Mouse (Mus musculus) spleen, adult 2 months (tissue): Measurements from ENCODE around the gene Wasf2. TPM values are rescaled to one million over a fixed set of nuclear protein-coding genes. Genes with fewer than 3 reads are reported as not detected.

Source experiments
- DNase-seq, 2 experiments: peaks; one replicate each; pipeline versions ENCODE4 v3.0.0 to v3.0.0-alpha.2; 2012 to 2021; ENCODE audit warnings: low spot score in 2 of 2, low read depth in 1 of 2
- H3K27ac ChIP-seq: fragments of 200-500 bp; 2 replicates; pipeline ENCODE4 v1.5.1; 2012; ENCODE audit warnings: low read length, inconsistent platforms; ENCODE audit not compliant: insufficient read depth
- H3K27me3 ChIP-seq: fragments of 200-500 bp; 2 replicates; pipeline ENCODE4 v1.6.1; 2012; ENCODE audit warnings: mild to moderate bottlenecking, moderate library complexity, low read length, inconsistent platforms; ENCODE audit not compliant: control insufficient read depth, insufficient read depth
- H3K36me3 ChIP-seq: fragments of 200-500 bp; 2 replicates; pipeline ENCODE4 v1.6.1; 2012; ENCODE audit warnings: mild to moderate bottlenecking, low read length, inconsistent platforms; ENCODE audit not compliant: control insufficient read depth, insufficient read depth
- H3K4me1 ChIP-seq: fragments of 200-500 bp; 2 replicates; pipeline ENCODE4 v1.6.1; 2011; ENCODE audit warnings: inconsistent platforms; ENCODE audit not compliant: control insufficient read depth, insufficient read depth, insufficient read length
- H3K4me3 ChIP-seq: fragments of 200-500 bp; 2 replicates; pipeline ENCODE4 v1.5.1; 2011; ENCODE audit warnings: mild to moderate bottlenecking, inconsistent platforms; ENCODE audit not compliant: insufficient read depth, insufficient read length; ENCODE audit errors: extremely low read depth
- CTCF ChIP-seq: fragments of 200-500 bp; IDR thresholded peaks from 2 replicates; pipeline ENCODE4 v1.5.1; 2011; ENCODE audit warnings: mild to moderate bottlenecking, inconsistent platforms; ENCODE audit not compliant: insufficient read depth, insufficient read length, insufficient replicate concordance; ENCODE audit errors: extremely low read depth
- POLR2A ChIP-seq: fragments of 200-500 bp; IDR thresholded peaks from 2 replicates; pipeline ENCODE4 v1.6.1; 2011; ENCODE audit warnings: low read depth, low read length, inconsistent platforms
- WGBS: fragments of 180-500 bp; shearing (Covaris S2); methylation state at CpG from one replicate; pipeline ENCODE4 v1.1.7; 2018; 5-methylcytosine and 5-hydroxymethylcytosine counted together
- polyA plus RNA-seq: library from polyadenylated mRNA; depleted of rRNA; stranded (reverse); fragments of >200 nt; gene quantifications from 2 replicates; pipeline ENCODE4 v1.2.3, GENCODE M21; 2012

Gene Wasf2
- polyA plus RNA-seq, 1 experiment, result 76.2 TPM

- peak in 1 of 2 experiments; percentile 33 for DNase-seq
- peaks cover 41% of the 10 kb centered on the region for H3K4me1 ChIP-seq
- WGBS, result 37% methylated on average over 12 of the region's 12 CpGs
- no peak overlapping the region for H3K27ac ChIP-seq
- no peaks in the 10 kb centered on the region for H3K36me3 ChIP-seq
- H3K27me3 ChIP-seq, result no peaks in the 10 kb centered on the region
- TF ChIP-seq POLR2A (no peak), CTCF (no peak)
- no peak overlapping the region for H3K4me3 ChIP-seq
Measured at GRCm38 (mm10) chr4:133085783-133086342, 44.4 kb upstream of the Wasf2 start.

- TF ChIP-seq POLR2A (no peak), CTCF (no peak)
- no peak overlapping the region for H3K4me3 ChIP-seq
- H3K36me3 ChIP-seq, result no peaks in the 10 kb centered on the region
- H3K4me1 ChIP-seq, result peaks cover 55% of the 10 kb centered on the region
- H3K27ac ChIP-seq, result peak overlapping the region; percentile 18; the same call in 1 of the 2 replicates
- no peaks in the 10 kb centered on the region for H3K27me3 ChIP-seq
- 74% methylated on average over 6 of the region's 6 CpGs for WGBS
- no peak for DNase-seq
Measured at GRCm38 (mm10) chr4:133087177-133087714, 43.1 kb upstream of the Wasf2 start.

- H3K4me3 ChIP-seq, result no peak overlapping the region
- no peak for TF ChIP-seq CTCF
- no peak for TF ChIP-seq POLR2A
- H3K36me3 ChIP-seq, result no peaks in the 10 kb centered on the region
- no peaks in the 10 kb centered on the region for H3K27me3 ChIP-seq
- H3K4me1 ChIP-seq, result peaks cover 60% of the 10 kb centered on the region
- no peak for DNase-seq
- H3K27ac ChIP-seq, result no peak overlapping the region; the same call in 1 of the 2 replicates
- 13% methylated on average over 8 of the region's 8 CpGs for WGBS
Measured at GRCm38 (mm10) chr4:133087835-133088234, 42.5 kb upstream of the Wasf2 start.

GRCm38 (mm10) chr4:133089319-133089718 is 41.0 kb upstream of the Wasf2 start:
- WGBS, result 88% methylated on average over 9 of the region's 9 CpGs
- H3K4me1 ChIP-seq, result peaks cover 73% of the 10 kb centered on the region
- H3K27me3 ChIP-seq, result no peaks in the 10 kb centered on the region
- DNase-seq, result no peak
- no peak overlapping the region; the same call in 1 of the 2 replicates for H3K27ac ChIP-seq
- H3K4me3 ChIP-seq, result no peak overlapping the region
- no peaks in the 10 kb centered on the region for H3K36me3 ChIP-seq
- no peak for TF ChIP-seq POLR2A
- TF ChIP-seq CTCF, result no peak

GRCm38 (mm10) chr4:133089802-133090201 is 40.5 kb upstream of the Wasf2 start:
- Histone ChIP-seq H3K27ac (no peak overlapping the region; the same call in 1 of the 2 replicates), H3K36me3 (no peaks in the 10 kb centered on the region), H3K4me1 (peaks cover 72% of the 10 kb centered on the region), H3K4me3 (no peak overlapping the region), H3K27me3 (no peaks in the 10 kb centered on the region)
- no peak for DNase-seq
- 80% methylated on average over 4 of the region's 4 CpGs for WGBS
- no peak for TF ChIP-seq CTCF
- TF ChIP-seq POLR2A, result no peak

GRCm38 (mm10) chr4:133090276-133090719 is 40.0 kb upstream of the Wasf2 start:
- 87% methylated on average over 8 of the region's 8 CpGs for WGBS
- TF ChIP-seq POLR2A, result no peak
- no peak for TF ChIP-seq CTCF
- H3K27ac ChIP-seq, result no peak overlapping the region
- peaks cover 72% of the 10 kb centered on the region for H3K4me1 ChIP-seq
- DNase-seq, result no peak
- H3K4me3 ChIP-seq, result no peak overlapping the region
- no peaks in the 10 kb centered on the region for H3K36me3 ChIP-seq
- no peaks in the 10 kb centered on the region for H3K27me3 ChIP-seq

GRCm38 (mm10) chr4:133090720-133091458 is 39.4 kb upstream of the Wasf2 start:
- WGBS, result 27% methylated on average over 17 of the region's 18 CpGs
- Histone ChIP-seq H3K4me3 (no peak overlapping the region), H3K27me3 (no peaks in the 10 kb centered on the region), H3K36me3 (no peaks in the 10 kb centered on the region), H3K27ac (peak overlapping the region; percentile 41), H3K4me1 (peaks cover 71% of the 10 kb centered on the region)
- TF ChIP-seq CTCF (no peak), POLR2A (no peak)
- peak in 1 of 2 experiments; percentile 9 for DNase-seq
